Mouse (Mus musculus) gastrocnemius, postnatal 4 days (tissue): ENCODE data around the gene Klhdc7b. TPM values are rescaled to one million over a fixed set of nuclear protein-coding genes. Genes with fewer than 3 reads are reported as not detected.
"Not testable (repeated sequence)": the region's sequence is repeated elsewhere in the genome, so short reads cannot be mapped to it uniquely, and the experiment has no call there.

Experiments used
- DNase-seq, 2 experiments: peaks; one replicate each; pipeline ENCODE4 v3.0.0; 2021 to 2022; ENCODE audit warnings: low spot score in 2 of 2, mixed read lengths in 2 of 2
- total RNA-seq, 2 experiments: library from RNA; stranded (reverse); gene quantifications; 2 replicates each; pipeline ENCODE4 v1.2.3; 2021

Gene Klhdc7b
- total RNA-seq, 2 experiments from 2014 or later = not detected

GRCm38 (mm10) chr15:89428136-89428790 lies 43.5 kb downstream of the Klhdc7b start:
- no peak for DNase-seq

- DNase-seq = peak in 1 of 2 experiments; percentile 19
Measured at GRCm38 (mm10) chr15:89428821-89429351, 44.2 kb downstream of the Klhdc7b start.

DNA sequence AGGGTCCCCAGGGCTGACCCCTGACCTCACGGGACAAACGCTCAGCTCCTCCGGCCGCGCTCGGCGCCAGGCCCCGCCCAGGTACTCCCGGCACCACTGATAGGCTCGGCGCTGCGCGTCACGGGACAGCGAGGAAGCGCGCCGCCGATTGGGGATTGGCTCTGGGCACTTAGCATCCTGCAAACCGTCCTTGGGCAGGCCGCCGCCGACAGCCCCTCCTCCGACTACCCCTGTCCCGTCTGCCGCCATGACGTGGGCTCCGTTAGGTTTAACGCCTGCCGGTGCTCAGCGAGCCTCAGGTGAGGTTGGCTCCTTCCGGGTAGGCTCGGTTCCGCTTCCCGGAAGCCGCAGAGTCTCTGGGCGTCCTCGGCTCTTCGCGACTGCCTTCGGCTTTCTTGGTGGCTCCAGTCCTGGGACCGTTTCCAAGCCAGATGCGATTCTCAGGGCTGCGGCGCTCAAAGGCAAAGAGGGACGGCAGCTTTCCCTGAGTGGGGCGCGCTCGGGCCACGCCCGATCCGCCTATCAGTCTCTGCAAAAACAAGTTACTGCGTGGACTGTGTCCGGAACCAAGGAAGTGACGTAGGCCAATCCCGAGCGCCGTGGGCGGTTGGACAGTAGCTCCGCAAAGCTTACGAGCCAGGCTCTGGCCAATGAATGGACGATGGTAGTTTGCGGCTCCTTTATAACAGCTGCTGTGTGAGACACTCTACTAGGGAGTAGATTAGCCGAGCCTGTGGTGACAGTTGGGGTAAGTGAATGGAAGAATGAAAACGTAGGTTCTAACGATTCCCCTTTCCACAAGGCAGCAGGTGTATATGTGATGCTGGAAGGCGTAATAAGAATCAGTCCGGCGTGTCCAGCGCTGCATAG lies 44.9 kb downstream of the Klhdc7b start, which contains the start of the genes C730034F03Rik, Gm44502 and Chkb:
TSS of gene C730034F03Rik (plus strand) at position 238 of the 870 bp plus-strand sequence.
TSS of gene Gm44502 (minus strand) at position 345 of the 870 bp plus-strand sequence.
TSS of gene Chkb (minus strand) at position 557 of the 870 bp plus-strand sequence.
- DNase-seq = peak; percentile 84 to 93

DNA sequence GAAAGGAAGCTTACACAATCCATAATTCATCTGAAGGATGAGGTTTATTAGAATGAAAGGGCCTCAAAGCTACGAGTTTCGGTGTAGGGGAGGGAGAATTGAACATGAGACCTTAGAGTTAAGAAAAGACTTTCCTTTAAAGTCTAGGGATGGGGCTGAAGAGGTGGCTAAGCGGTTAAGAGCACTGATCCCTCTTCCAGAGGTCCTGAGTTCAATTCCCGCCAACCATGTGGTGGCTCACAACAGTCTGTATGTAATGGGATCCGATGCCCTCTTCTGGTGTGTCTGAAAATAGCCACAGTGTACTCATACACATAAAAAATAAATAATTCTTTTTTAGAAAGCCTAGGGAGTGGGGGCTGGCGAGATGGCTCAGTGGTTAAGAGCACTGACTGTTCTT lies 45.6 kb downstream of the Klhdc7b start:
- DNase-seq = no peak

GRCm38 (mm10) chr15:89430771-89431170 lies 46.1 kb downstream of the Klhdc7b start:
- DNase-seq = not testable (repeated sequence)

GRCm38 (mm10) chr15:89431271-89431670 lies 46.6 kb downstream of the Klhdc7b start:
- DNase-seq = no peak

DNA sequence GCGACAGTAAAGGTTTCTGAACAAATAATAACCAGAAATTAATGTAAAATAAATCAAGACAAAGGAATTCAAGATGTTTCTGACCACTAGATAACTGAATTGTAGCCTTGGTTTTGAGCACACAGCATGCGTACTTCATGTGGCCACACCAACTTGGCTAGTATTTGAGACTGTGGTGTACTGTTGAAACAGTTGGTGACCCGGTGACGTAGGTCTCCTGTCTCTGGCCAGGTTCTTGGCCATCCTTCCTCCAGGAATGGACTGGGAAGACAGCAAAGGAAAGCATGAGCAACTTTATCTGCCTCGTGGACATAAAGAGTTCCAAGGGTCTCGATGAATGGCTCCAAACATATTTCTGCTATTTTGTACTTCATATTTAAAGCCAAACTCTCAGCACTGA lies 47.1 kb downstream of the Klhdc7b start:
- no peak for DNase-seq

- DNase-seq = no peak
Measured at GRCm38 (mm10) chr15:89432946-89433345, 48.2 kb downstream of the Klhdc7b start.

DNA sequence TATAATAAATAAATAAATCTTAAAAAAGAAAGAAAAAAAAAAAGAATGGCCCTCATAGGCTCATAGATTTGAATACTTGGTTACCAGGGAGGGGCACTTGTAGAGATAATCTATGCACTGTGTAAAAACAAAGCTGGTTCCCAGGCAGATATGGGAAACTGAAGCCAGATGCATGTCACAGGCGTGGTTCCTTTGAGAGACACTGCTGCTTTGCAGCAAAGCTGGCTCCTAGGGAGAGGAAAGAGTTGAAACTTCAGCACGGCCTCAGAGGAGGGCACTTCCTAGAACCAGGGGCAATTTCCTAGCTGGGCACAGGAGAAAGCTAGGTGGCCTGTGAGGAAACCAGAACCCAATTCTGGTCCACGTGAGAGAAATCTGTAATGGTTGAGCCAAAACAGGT lies 49.4 kb downstream of the Klhdc7b start:
- no peak for DNase-seq

DNA sequence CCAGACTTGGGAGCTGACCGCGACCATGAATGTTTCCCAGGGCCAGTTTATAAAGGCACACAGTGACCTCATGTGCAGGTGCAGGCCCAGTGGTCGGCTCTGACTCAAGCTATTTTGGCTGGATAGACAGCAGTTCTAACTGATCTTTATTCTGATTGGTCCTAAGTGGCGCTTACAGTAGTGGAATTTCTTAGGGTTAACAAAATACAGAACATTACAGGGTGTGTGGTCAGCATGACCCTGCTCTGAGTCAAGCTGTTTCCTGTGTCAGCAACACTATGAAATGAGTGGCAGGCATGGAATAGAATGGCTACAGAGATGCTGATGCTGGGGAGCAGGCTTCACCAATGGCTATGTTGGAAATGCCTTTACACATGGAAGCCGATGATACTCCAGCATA lies 51.2 kb downstream of the Klhdc7b start:
- DNase-seq = no peak

Other genes starting within 250 kb of the Klhdc7b start
- gene Mapk12, start 244.2 kb upstream of the Klhdc7b start, total RNA-seq = 10 to 100 TPM; 54.4 to 57.3 TPM
- 1 to 10 TPM; 3.4 to 4.1 TPM for gene Mapk11, start 235.3 kb upstream of the Klhdc7b start, total RNA-seq
- gene Plxnb2, start 204.1 kb upstream of the Klhdc7b start, total RNA-seq = 10 to 100 TPM; 81.0 to 84.7 TPM
- 1 to 10 TPM; 7.9 to 9.0 TPM for gene Dennd6b, start 188.4 kb upstream of the Klhdc7b start, total RNA-seq
- 10 to 100 TPM; 64.2 to 70.0 TPM for gene Ppp6r2, start 173.4 kb upstream of the Klhdc7b start, total RNA-seq
- 10 to 100 TPM; 69.4 to 73.9 TPM for gene Sbf1, start 69.6 kb upstream of the Klhdc7b start, total RNA-seq
- not detected for gene Adm2, start 62.2 kb upstream of the Klhdc7b start, total RNA-seq
- gene Miox, start 50.5 kb upstream of the Klhdc7b start, total RNA-seq = not detected
- gene Lmf2, start 29.3 kb upstream of the Klhdc7b start, total RNA-seq = 10 to 100 TPM; 45.7 to 47.7 TPM
- 10 to 100 TPM; 83.5 to 87.3 TPM for gene Ncaph2, start 29.2 kb upstream of the Klhdc7b start, total RNA-seq
- 10 to 100 TPM; 11.1 to 12.0 TPM for gene Sco2, start 11.1 kb upstream of the Klhdc7b start, total RNA-seq
- gene Tymp, start 7.9 kb upstream of the Klhdc7b start, total RNA-seq = under 1 TPM; 0.26 to 0.32 TPM
- under 1 TPM; 0.44 to 0.71 TPM for gene Odf3b, start 5.6 kb upstream of the Klhdc7b start, total RNA-seq
- not detected for gene Syce3, start 25.6 kb downstream of the Klhdc7b start, total RNA-seq
- gene Cpt1b, start 40.9 kb downstream of the Klhdc7b start, total RNA-seq = 100 to 1,000 TPM; 189 to 210 TPM
- gene C730034F03Rik, start 44.7 kb downstream of the Klhdc7b start, total RNA-seq = 1 to 10 TPM in 1 of 2 experiments, under 1 TPM in 1; 0.83 to 1.2 TPM
- 1 to 10 TPM; 1.7 TPM for gene Gm44502, start 44.8 kb downstream of the Klhdc7b start, total RNA-seq
- 10 to 100 TPM; 35.8 to 51.0 TPM for gene Chkb, start 45.0 kb downstream of the Klhdc7b start, total RNA-seq
- gene Mapk8ip2, start 69.0 kb downstream of the Klhdc7b start, total RNA-seq = under 1 TPM; 0.31 to 0.32 TPM
- gene Arsa, start 92.5 kb downstream of the Klhdc7b start, total RNA-seq = 10 to 100 TPM; 13.6 to 15.2 TPM
- 10 to 100 TPM; 30.4 to 35.7 TPM for gene Shank3, start 114.7 kb downstream of the Klhdc7b start, total RNA-seq
- under 1 TPM; 0.49 to 0.54 TPM for gene Acr, start 183.4 kb downstream of the Klhdc7b start, total RNA-seq
- gene Rabl2, start 207.0 kb downstream of the Klhdc7b start, total RNA-seq = 10 to 100 TPM in 1 of 2 experiments, 1 to 10 TPM in 1; 8.1 to 10.2 TPM